Mouse (Mus musculus) kidney, adult 11 months (tissue): ENCODE measurements around the gene Sdccag8.

Experiments
- DNase-seq: peaks from one replicate; pipeline ENCODE4 v3.0.0; 2022

Sdccag8 gene

DNA sequence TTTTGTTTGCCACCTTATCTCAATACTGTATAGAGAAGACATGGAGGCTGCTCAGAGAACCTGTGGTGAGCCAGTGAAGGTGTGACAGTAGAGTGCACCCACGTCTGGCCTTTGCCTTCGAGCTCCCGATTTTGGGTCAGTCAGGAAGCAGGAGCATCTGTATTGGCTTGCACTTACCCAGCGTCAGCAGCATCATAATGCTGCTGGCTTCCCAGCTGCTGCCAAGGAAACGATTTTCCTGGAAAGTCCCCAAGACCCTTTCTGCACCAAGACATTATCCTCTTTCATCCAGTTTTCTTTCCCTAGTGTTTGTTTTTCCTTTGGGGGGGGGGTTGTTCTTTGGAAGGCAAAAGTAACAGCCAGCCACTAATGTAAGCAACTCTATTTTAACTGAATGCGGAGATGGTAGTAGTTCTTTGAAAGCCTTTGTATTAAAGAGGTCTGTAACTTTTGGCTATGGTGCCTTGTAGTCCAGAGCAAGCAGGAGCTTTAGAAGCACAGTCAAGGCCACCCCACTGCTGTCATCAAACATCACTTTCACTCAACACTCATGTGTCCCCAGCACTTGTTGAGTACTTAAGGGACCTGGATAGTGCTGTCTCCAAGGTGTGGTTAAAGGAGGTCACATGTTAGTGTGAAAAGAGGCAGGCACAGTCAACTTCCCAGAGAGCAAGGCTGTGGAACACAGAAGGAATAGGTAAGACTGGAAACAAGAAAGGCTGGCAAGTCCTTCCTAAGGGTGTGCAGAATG, 172.7 kb downstream of the Sdccag8 start:
- DNase-seq = no peak

DNA sequence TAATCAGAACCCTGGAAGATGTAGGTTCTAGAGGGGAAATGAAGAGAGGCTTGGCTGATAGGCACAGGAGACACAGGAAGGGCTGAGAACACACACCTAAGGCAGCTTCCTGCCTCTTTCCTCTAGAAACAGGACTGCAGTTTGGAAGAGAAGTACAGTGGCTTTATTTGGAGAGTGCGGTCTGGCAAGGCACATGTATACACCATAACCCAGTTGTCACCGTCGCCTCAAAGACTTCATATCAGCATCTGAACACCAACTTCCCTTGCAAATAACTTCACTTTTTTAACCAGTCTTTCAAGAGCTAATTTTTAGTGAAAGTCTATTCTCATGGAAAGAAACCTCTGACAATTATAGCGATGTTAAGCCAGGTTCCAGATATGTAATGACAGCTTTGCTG, 177.0 kb downstream of the Sdccag8 start:
- DNase-seq = no peak

DNA sequence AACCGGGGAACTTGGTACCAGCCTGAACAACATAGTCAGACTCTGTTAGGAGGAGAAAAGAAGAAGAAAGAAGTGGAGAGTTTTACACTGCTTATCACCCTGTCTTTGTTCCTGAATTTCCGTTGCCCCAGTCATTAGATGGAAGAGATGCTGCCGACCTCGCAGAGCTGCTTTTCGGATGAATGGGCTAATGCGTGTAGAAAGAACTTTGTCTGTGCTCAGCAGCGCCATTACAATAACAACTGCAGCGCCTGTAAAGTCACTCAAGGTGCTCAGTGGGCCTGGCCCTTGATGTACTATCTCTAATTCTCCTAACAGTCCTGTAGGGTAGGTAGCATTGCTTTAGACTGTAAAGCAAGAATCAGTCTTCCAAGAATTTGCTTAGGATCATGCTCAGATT, 178.1 kb downstream of the Sdccag8 start:
- no peak for DNase-seq

DNA sequence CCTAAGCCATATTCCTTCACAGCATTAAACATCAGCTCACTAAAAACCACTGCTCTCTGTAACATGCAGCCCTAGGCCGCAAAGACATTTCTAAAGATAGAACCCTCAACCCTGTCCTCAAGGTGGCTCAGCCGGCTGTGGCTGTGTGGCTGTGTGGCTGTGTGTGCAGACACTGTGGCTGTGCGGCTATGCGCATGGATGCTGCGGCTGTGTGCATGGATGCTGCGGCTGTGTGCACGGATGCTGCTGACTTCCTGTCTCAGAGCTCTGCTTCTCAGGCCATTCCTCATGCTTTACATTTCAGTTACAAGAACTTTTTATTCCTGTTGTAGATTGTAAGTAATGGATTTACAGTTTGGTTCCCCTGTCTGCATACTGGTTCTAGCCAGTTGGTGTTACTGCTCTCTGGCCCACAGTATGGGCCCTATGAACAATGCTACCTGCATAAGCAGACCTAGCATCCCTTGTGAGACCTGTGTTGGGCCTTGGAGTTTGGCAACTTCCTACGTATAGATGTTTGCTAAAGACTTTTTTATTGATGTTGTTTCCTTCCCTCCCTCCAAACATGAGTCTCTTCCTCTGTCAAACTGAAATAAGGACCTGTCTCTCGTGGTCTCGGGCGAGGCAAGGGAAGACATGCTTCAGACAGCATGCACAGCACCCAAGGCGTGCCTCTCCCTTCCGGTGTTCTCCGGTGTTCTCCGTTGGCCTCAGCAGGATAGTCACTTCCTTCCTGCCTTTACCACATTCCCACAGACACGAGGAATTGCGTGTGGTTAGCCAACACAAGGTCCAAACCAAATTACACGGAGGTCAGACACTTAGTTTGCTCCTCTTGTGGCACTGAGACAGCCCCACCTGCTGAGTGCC, 178.9 kb downstream of the Sdccag8 start:
- DNase-seq = no peak

DNA sequence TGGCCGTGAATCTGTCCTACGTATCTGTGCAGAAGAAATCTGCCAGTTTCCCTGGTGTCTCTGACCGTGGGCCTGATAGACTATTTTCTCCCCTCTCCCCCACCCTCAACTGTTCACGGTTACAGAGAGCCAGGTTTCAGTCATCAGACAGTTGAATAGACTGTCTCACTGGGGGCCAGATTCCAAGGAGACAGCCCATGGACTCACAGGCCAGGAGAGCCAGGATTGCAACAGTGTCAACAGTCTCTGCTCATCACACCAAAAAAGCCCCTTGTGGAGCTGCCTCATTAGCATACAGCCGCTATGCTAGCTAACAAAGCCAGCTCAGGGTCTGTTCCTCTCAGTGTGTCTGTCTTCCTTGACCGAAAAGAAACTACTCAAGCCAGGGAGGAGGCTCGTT, 179.6 kb downstream of the Sdccag8 start:
- DNase-seq = no peak

DNA sequence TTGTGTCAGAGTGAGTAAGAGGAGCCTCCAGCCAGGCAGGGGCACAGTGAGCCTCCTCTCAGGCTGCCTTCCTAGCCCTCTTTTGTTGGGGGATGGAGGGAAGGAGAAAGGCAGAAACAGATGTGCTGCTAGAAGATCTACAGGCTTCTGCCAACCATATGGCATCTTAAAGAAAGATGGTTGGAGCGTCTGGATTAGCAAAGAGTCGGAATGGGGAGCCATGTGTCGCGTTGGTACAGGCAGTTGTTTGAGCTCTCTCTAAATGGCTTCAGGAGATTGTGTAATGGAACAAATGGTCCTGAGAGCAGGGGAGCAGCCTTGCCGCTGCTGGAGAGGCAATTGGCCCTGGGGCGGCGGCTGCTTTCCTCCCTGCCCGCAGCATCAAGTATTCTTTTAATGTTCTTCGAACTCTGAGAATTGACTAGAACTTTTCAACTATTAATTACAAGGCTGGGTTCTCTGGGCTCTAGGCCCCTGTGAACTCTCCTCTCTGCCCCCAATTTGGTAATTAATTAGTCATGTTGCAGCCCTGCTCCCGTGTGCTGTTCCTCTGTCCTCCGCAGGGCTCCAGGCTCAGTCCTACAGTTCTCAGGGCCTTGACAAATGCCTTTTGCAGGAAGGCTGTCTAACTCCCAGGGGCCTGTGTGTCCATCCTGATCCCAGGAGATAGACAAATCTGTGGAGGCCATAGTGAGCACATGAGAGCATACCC, 180.4 kb downstream of the Sdccag8 start:
- DNase-seq = no peak

- no peak for DNase-seq
Observed at GRCm38 (mm10) chr1:176995419-176995775, 180.9 kb downstream of the Sdccag8 start.

DNA sequence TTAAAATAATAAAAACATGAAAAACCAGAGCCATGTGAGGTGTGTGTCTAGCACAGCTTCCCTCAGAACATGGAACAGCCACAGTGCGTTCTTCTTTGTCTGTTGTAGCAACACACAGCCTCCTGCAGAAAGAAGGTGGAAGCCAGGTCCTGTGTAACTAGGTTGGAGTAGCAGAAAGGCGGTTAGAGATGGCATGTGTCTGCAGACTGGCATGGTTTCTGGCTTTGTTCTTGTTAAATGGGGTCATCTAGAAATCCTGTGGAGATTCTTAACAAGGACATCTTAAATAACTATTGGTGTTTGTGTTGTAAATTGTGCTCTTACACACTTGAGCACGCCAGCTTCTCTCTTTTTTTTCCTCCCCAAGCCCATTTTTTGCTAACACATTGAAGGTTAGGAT, 181.7 kb downstream of the Sdccag8 start:
- no peak for DNase-seq

- peak; percentile 19 for DNase-seq
Observed at GRCm38 (mm10) chr1:176996630-176997201, 182.3 kb downstream of the Sdccag8 start.

DNA sequence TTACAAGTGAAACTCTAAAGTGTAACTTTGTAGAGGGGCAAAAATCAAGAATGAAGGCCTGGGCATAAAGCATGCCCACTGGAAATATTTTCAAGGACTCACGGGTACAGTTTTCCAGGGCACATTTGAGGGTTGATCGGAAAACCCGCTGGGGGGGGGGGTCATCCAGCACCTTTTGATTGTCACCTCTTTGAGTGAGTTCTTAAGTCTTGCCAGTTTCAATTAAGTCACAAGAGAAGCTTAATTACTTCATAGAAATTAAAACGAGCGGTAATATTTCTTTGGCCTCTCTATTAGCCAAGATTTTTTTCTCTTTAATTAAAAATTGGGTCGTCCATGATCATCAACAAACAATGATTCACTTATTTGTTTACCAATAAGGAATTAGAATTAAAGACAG, 182.8 kb downstream of the Sdccag8 start:
- no peak for DNase-seq

GRCm38 (mm10) chr1:176997711-176998689, 183.5 kb downstream of the Sdccag8 start:
- DNase-seq = peak; percentile 51

- DNase-seq = no peak
Observed at GRCm38 (mm10) chr1:176999011-176999410, 184.6 kb downstream of the Sdccag8 start.

GRCm38 (mm10) chr1:177002951-177003350, 188.5 kb downstream of the Sdccag8 start:
- no peak for DNase-seq

DNA sequence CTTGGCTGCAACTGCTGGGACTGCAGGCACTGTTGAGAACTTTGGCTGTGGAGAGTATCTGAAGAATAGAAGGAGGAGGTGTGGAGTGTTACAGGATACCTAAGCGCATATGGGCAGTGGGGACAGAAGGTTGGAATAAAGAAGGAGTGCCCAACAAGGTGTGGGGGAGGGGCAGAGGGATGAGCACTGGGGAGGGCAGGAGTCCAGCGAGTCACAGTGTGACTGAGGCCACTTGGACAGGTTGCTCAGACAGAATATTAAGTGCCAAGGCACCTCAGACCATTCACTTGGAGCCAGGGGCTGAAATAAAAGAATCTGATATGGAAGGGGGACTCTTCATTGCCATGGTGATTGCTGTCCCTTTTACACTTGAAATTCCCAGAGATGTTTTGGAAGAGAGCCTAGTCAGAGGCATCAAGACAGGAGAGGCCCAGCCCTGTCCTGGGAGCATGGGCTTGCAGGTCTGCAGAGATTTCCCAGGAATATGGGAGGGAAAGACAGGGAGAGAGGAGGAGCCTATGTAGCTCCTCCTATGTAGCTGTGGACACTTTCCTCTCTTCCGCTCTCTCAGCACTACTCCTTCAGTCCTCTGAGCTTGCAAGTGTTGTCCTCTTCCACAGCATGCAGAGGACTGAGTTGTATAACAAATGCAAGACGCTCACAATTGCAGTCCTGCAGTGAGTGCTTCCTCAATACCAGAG, 189.7 kb downstream of the Sdccag8 start:
- no peak for DNase-seq

DNA sequence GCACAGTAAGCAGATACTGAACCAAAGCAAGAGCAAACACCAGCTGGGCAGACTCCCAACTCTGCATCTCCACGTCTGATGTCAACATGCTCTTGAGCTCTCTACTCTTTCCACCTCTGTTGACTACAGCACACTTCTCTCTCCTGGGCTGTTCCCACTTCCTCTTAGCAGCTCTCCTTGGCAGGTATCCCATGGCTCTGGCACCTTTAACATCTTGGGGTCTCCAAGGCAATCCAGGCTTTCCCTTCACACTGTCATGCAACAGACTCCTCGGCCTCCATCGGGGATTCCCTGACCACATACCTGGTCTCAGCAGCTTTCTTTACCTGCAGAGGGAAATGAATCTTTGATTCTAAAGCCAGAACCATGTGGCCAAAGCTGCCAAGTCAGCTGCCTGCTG, 192.9 kb downstream of the Sdccag8 start:
- DNase-seq = no peak

DNA sequence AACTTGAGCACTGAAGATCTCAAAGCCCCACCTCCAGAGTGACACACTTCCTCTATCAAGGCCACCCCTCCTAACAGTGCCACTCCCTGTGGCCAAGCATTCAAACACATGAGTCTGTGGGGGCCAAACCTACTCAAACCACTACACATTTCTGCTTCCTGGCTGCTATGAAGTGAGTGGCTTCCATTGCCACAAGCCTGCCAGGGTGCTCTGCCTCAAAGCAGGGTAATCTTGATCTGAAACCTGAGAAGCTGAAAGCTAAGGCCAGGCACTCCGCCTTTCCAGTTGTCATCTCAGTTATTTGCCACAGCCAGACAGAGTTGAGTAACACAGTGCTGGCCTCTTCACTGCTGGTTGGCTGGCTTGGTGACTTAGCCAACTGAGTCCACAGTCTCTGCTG, 194.3 kb downstream of the Sdccag8 start:
- no peak for DNase-seq

DNA sequence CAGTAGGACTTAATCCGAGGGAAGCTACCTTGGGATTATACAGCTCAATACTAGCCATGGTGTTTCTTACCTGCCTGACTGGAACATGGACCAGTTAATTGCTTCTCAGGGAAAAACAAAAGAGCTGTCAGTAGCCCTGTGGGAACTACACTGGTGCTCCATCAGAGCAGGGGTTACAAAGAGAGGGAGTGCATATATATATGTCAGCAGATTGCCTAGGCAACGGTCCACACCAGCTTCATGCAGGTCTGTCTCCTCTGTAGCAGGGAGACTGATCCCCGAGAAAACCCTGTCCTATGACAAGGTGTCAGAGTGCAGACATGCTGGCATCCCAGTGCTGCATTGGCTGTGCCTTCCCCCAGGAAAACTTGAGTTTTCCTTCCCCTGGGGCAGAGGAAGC, 195.6 kb downstream of the Sdccag8 start:
- no peak for DNase-seq

DNA sequence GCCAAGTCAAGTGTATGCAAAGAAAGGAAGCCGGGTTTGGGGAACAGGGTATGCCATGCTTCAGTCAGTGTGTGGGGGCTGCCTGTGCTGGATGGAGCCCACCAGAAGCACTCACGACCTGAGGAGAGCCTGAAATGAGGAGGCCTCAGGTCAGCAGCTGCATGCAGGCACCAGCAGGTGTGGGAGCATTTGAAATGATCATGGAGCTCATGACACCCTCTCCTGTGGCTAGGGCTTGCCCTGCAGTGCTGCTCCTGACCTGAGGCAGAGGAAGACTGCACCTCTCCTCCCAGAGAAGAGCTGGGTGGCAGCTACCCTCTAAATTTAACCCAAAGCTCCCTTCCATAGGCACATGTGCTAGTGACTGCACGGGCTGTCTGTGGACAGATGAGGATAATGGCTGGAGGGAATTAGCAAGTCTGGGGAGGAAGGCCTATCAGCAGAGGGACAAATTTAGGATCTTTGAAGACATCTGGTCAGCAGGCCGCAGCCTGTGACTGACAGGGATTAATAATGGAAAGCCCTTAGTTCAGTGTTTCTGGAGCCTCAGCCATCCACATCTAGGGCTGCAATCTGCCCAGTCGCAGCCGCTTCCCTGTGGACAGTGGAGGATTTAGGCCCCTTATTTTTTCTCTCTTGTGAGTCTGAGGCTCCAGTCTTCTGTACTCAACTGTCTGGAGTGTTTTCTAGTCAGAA, 196.3 kb downstream of the Sdccag8 start:
- no peak for DNase-seq

DNA sequence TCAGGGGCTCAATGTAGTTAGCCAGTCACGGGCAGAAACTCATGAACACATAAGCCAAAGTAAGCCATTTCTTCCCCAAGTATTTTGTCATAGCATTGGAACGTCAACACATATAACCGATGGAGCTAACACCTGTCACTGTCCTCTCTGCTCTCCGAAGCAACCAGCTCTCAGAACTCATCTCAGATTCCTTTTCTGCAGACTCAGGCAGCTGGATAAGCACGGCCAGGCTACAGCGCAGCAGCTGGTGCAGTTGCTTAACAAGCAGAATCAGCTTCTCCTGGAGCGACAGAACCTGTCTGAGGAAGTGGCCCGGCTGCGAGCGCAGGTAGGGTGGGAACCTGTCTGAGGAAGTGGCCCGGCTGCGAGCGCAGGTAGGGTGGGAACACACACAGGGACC, 197.2 kb downstream of the Sdccag8 start:
- DNase-seq = no peak

DNA sequence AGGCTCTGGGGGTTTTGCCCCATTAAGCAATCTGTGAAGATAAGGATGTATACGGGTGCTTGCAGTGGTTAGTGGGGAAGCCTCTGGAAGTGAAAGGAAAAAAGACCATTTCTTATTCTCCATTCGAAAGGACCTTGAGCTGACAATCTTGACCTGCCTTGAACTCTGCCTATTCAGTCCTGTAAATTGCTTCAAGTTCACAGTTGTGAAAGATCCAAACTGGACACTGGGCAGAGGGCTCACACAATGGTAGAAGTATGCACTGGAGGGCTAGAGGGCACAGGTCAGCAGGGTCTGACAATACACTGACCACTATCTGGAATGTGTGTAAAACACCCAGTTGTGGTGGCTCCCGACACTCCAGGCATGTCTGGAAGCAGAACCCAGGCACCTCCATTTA, 198.3 kb downstream of the Sdccag8 start:
- no peak for DNase-seq

- DNase-seq = no peak
Observed at GRCm38 (mm10) chr1:177013313-177013712, 198.9 kb downstream of the Sdccag8 start.
